Mouse (Mus musculus): ENCODE data around the gene Capn12.

DNA sequence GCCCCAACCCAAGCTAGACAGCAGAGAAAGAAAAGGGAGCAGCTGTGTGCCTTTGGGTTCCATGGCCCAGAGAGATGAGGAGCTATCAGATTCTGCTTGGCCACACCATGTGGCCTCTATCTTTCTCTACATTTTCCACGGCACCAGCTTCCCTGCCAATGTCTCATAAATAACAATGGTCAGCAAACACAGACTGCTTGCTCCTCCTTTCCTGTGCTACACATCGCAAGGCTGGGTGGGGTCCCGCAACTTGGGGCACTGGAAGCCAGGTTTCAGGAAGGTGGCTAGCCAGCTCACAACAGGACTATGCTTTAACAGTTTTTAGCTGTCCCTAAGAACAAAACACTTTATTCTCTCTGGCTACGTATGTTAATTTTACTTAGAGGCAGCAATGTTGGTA lies 55.6 kb downstream of the Capn12 start:
- TF ChIP-seq FOSL1 (IDR thresholded peaks at IDR 0.05; ENCODE audit: insufficient read depth, low read length, poor library complexity, severe bottlenecking) (no peak), CTCF (IDR thresholded peaks at IDR 0.05; ENCODE audit: control insufficient read depth, insufficient read depth, insufficient read length) (no peak), MAX (IDR thresholded peaks at IDR 0.05) (no peak), MYOD1 (IDR thresholded peaks at IDR 0.05; ENCODE audit: control insufficient read depth, insufficient read length, low read depth) (no peak)

Measured in C2C12 (cell line).